Mouse (Mus musculus) liver, adult 2 months (tissue): ENCODE results near the gene Tbc1d22a. TPM values are rescaled to one million over a fixed set of nuclear protein-coding genes. Genes with fewer than 3 reads are reported as not detected.

Experiments used
- DNase-seq: peaks from one replicate; pipeline ENCODE4 v3.0.0-alpha.2; 2011; ENCODE audit warnings: low read depth, low spot score; ENCODE audit errors: extremely low read depth
- H3K27ac ChIP-seq: fragments of 200-500 bp; replicated peaks from 2 replicates; pipeline ENCODE4 v1.5.1; 2012; ENCODE audit warnings: low read depth, mild to moderate bottlenecking, control low read depth, inconsistent platforms, low read length; ENCODE audit not compliant: insufficient read depth
- H3K27me3 ChIP-seq: fragments of 200-500 bp; 2 replicates; pipeline ENCODE4 v1.6.1; 2012; ENCODE audit warnings: mild to moderate bottlenecking, moderate library complexity, low read length, inconsistent platforms; ENCODE audit not compliant: control insufficient read depth, insufficient read depth
- H3K36me3 ChIP-seq: fragments of 200-500 bp; 2 replicates; pipeline ENCODE4 v1.6.1; 2012; ENCODE audit warnings: low read length, inconsistent platforms; ENCODE audit not compliant: control insufficient read depth, insufficient read depth
- H3K4me1 ChIP-seq: fragments of 200-500 bp; 2 replicates; pipeline ENCODE4 v1.6.1; 2011; ENCODE audit warnings: low read length; ENCODE audit not compliant: control insufficient read depth, insufficient read depth
- H3K4me3 ChIP-seq: fragments of 200-500 bp; 2 replicates; pipeline ENCODE4 v1.5.1; 2011; ENCODE audit warnings: low read depth, mild to moderate bottlenecking, control low read depth, low read length, moderate library complexity; ENCODE audit not compliant: insufficient read depth
- H3K79me2 ChIP-seq: fragments of 200-500 bp; 2 replicates; pipeline ENCODE4 v1.6.1; 2012; ENCODE audit warnings: inconsistent platforms, mild to moderate bottlenecking, low read length, moderate library complexity; ENCODE audit not compliant: control insufficient read depth, insufficient read depth
- H3K9ac ChIP-seq: fragments of 200-500 bp; 2 replicates; pipeline ENCODE4 v1.6.1; 2012; ENCODE audit warnings: low read depth, mild to moderate bottlenecking, control low read depth, inconsistent platforms, low read length
- CTCF ChIP-seq: fragments of 200-500 bp; IDR thresholded peaks from 2 replicates; pipeline ENCODE4 v1.5.1; 2011; ENCODE audit warnings: low read depth, low read length, control low read depth
- POLR2A ChIP-seq: fragments of 200-500 bp; IDR thresholded peaks from 2 replicates; pipeline ENCODE4 v1.6.1; 2011; ENCODE audit warnings: low read length, control low read depth; ENCODE audit not compliant: insufficient read depth; ENCODE audit errors: extremely low read depth
- WGBS: fragments of 180-500 bp; shearing (Covaris S2); methylation state at CpG from one replicate; pipeline ENCODE4 v1.1.7; 2018; 5-methylcytosine and 5-hydroxymethylcytosine counted together
- polyA plus RNA-seq: library from polyadenylated mRNA; depleted of rRNA; stranded (reverse); fragments of >200 nt; gene quantifications from 2 replicates; pipeline ENCODE4 v1.2.3, GENCODE M21; 2012
- total RNA-seq: library from RNA; depleted of rRNA; stranded (reverse); fragments of >200 nt; gene quantifications from 2 replicates; pipeline ENCODE4 v1.2.3, GENCODE M21; 2014

Gene Tbc1d22a
- total and polyA plus RNA-seq, 2 experiments: 9.6 to 14.3 TPM

GRCm38 (mm10) chr15:86330454-86330853, 116.2 kb downstream of the Tbc1d22a start:
- no peaks in the 10 kb centered on the region for H3K4me1 ChIP-seq
- no peaks in the 10 kb centered on the region for H3K79me2 ChIP-seq
- H3K9ac ChIP-seq: no peak overlapping the region
- H3K27ac ChIP-seq: no peak overlapping the region
- H3K36me3 ChIP-seq: no peaks in the 10 kb centered on the region
- TF ChIP-seq CTCF (no peak), POLR2A (no peak)
- DNase-seq: no peak
- no peaks in the 10 kb centered on the region for H3K27me3 ChIP-seq
- H3K4me3 ChIP-seq: no peak overlapping the region
- WGBS: 90% methylated on average over 7 of the region's 7 CpGs

DNA sequence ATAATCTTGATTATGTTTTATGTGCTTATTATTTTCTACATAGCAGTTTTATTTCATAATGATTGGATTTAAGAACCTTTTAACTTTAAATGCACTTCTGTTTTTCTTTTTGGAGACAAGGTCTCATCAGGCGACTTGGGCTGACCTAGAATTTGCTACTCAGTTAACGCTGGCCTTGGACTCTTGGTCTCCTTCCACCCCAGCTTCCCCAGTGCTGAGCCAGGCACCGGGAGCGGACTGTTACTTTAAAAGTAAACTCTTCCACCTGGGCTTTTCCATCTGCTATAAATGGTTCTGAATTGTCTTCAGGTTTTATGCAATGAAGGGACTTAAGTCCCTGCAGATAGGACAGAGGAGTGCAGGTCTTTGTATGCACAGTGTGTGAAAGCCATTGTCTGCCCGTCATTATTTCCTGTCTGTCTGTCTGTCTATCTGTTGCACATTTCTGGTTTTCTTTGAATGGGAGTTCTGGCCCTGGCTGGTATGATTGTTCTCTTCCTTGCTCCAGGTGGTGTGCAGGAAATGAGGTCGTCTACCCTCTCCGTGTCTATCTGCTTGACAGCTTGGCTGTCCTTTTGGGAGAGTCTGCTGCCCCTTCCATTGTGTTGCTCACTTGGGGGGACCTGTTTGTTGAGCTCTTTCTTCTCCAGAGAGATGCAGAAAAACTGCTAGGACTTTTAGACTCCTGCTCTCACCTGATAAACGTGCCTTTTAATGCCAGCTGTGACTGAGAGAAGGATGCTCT, 117.4 kb downstream of the Tbc1d22a start:
- H3K27me3 ChIP-seq: no peaks in the 10 kb centered on the region
- H3K4me1 ChIP-seq: no peaks in the 10 kb centered on the region
- no peaks in the 10 kb centered on the region for H3K36me3 ChIP-seq
- no peak overlapping the region for H3K9ac ChIP-seq
- no peak for DNase-seq
- no peaks in the 10 kb centered on the region for H3K79me2 ChIP-seq
- no peak overlapping the region for H3K4me3 ChIP-seq
- TF ChIP-seq CTCF: no peak
- no peak for TF ChIP-seq POLR2A
- 78% methylated on average over 8 of the region's 8 CpGs for WGBS
- H3K27ac ChIP-seq: no peak overlapping the region

- H3K4me3 ChIP-seq: no peak overlapping the region
- no peaks in the 10 kb centered on the region for H3K79me2 ChIP-seq
- H3K9ac ChIP-seq: no peak overlapping the region
- no peaks in the 10 kb centered on the region for H3K4me1 ChIP-seq
- no peaks in the 10 kb centered on the region for H3K27me3 ChIP-seq
- no peaks in the 10 kb centered on the region for H3K36me3 ChIP-seq
- no peak overlapping the region for H3K27ac ChIP-seq
- TF ChIP-seq POLR2A (no peak), CTCF (no peak)
- 96% methylated on average over 4 of the region's 4 CpGs for WGBS
- no peak for DNase-seq
Measured at GRCm38 (mm10) chr15:86333176-86333575, 118.9 kb downstream of the Tbc1d22a start.

- Histone ChIP-seq H3K4me1 (no peaks in the 10 kb centered on the region), H3K27ac (no peak overlapping the region), H3K9ac (no peak overlapping the region), H3K36me3 (no peaks in the 10 kb centered on the region), H3K4me3 (no peak overlapping the region), H3K27me3 (no peaks in the 10 kb centered on the region), H3K79me2 (no peaks in the 10 kb centered on the region)
- WGBS: 92% methylated on average over 2 of the region's 2 CpGs
- TF ChIP-seq POLR2A (no peak), CTCF (no peak)
- DNase-seq: no peak
Measured at GRCm38 (mm10) chr15:86333606-86334005, 119.3 kb downstream of the Tbc1d22a start.

GRCm38 (mm10) chr15:86334276-86334675, 120.0 kb downstream of the Tbc1d22a start:
- WGBS: 95% methylated on average over 4 of the region's 4 CpGs
- Histone ChIP-seq H3K9ac (no peak overlapping the region), H3K4me3 (no peak overlapping the region), H3K4me1 (no peaks in the 10 kb centered on the region), H3K27ac (no peak overlapping the region), H3K27me3 (no peaks in the 10 kb centered on the region), H3K79me2 (no peaks in the 10 kb centered on the region), H3K36me3 (no peaks in the 10 kb centered on the region)
- no peak for DNase-seq
- TF ChIP-seq CTCF (no peak), POLR2A (no peak)

- 95% methylated on average over 9 of the region's 9 CpGs for WGBS
- Histone ChIP-seq H3K9ac (no peak overlapping the region), H3K27me3 (no peaks in the 10 kb centered on the region), H3K79me2 (no peaks in the 10 kb centered on the region), H3K4me3 (no peak overlapping the region), H3K4me1 (no peaks in the 10 kb centered on the region), H3K36me3 (no peaks in the 10 kb centered on the region), H3K27ac (no peak overlapping the region)
- DNase-seq: no peak
- no peak for TF ChIP-seq CTCF
- TF ChIP-seq POLR2A: no peak
Measured at GRCm38 (mm10) chr15:86334745-86335144, 120.5 kb downstream of the Tbc1d22a start.
